Mouse (Mus musculus) kidney, postnatal 0 days (tissue): ENCODE data around the gene 4930402H24Rik. TPM values are rescaled to one million over a fixed set of nuclear protein-coding genes. Genes with fewer than 3 reads are reported as not detected.

Experiments
- ATAC-seq: fragments of 200-750 bp; cut with Nextera tagmentation; replicated peaks from 2 replicates; pipeline ENCODE4 v1.8.0; 2017; ENCODE audit warnings: low read depth, moderate number of reproducible peaks, moderate TSS enrichment, moderate library complexity; ENCODE audit not compliant: low FRiP score
- DNase-seq: peaks from one replicate; pipeline ENCODE4 v3.0.0-alpha.2; 2016; ENCODE audit warnings: low spot score
- H3K27ac ChIP-seq: fragments of 300-500 bp; sonication (generic); 2 replicates; pipeline ENCODE4 v1.5.1; 2014; ENCODE audit warnings: mild to moderate bottlenecking
- H3K27me3 ChIP-seq: fragments of 300-500 bp; sonication (generic); 2 replicates; pipeline ENCODE4 v1.6.1; 2014; ENCODE audit warnings: low read length, mixed read lengths; ENCODE audit not compliant: insufficient read depth
- H3K36me3 ChIP-seq: fragments of 300-500 bp; sonication (generic); 2 replicates; pipeline ENCODE4 v1.6.1; 2014; ENCODE audit warnings: low read length, mixed read lengths; ENCODE audit not compliant: insufficient read depth
- H3K4me1 ChIP-seq: fragments of 300-500 bp; sonication (generic); replicated peaks from 2 replicates; pipeline ENCODE4 v1.6.1; 2014; ENCODE audit warnings: antibody characterized with exemption, low read length, mixed read lengths; ENCODE audit not compliant: insufficient read depth
- H3K4me2 ChIP-seq: fragments of 300-500 bp; sonication (generic); 2 replicates; pipeline ENCODE4 v1.6.1; 2014; ENCODE audit warnings: mild to moderate bottlenecking, low read length, moderate library complexity, mixed read lengths
- H3K4me3 ChIP-seq: fragments of 300-500 bp; sonication (generic); replicated peaks from 2 replicates; pipeline ENCODE4 v1.5.1; 2014; ENCODE audit warnings: low read depth, low read length
- H3K9ac ChIP-seq: fragments of 300-500 bp; sonication (generic); 2 replicates; pipeline ENCODE4 v1.6.1; 2014; ENCODE audit warnings: low read depth, low read length
- H3K9me3 ChIP-seq: fragments of 300-500 bp; sonication (generic); replicated peaks from 2 replicates; pipeline ENCODE4 v1.6.1; 2016; ENCODE audit warnings: low read length, inconsistent platforms, mixed read lengths
- CTCF ChIP-seq: IDR thresholded peaks from 2 replicates; pipeline ENCODE4 v1.5.1; 2016; ENCODE audit warnings: antibody characterized with exemption, low read depth, mild to moderate bottlenecking, moderate library complexity
- WGBS: fragments of 180-500 bp; shearing (Covaris S2); extraction: QIAGEN DNeasy Blood & Tissue Kit; methylation state at CpG from one replicate; pipeline ENCODE4 v1.1.7; 2014; 5-methylcytosine and 5-hydroxymethylcytosine counted together
- polyA plus RNA-seq: library from polyadenylated mRNA; unstranded; fragments of >200 nt; fragmentation: Nextera tagmentation; extraction: Ambion mirVana; gene quantifications from 2 replicates; pipeline ENCODE4 v1.2.1, GENCODE M21; 2015

4930402H24Rik gene
- polyA plus RNA-seq, result 19.2 and 23.2 TPM in 2 replicates

GRCm38 (mm10) chr2:130905751-130906583, at the start of gene 4930402H24Rik, which contains the start of gene Atrn:
TSS of gene 4930402H24Rik (minus strand) at chr2:130906406.
TSS of gene Atrn (plus strand) at chr2:130906495.
- no peaks in the 10 kb centered on the region for H3K9me3 ChIP-seq
- no peak for TF ChIP-seq CTCF
- peak within 1 kb of the TSS; percentile 91 for H3K4me2 ChIP-seq
- ATAC-seq (peak; percentile 99), DNase-seq (peak; percentile 94)
- H3K27me3 ChIP-seq, result no peaks in the 10 kb centered on the region
- peak within 1 kb of the TSS; percentile 88 for H3K9ac ChIP-seq
- WGBS, result 4% methylated on average over 50 of the region's 50 CpGs
- peaks cover 7% of the 10 kb centered on the region; the same call in 1 of the 2 replicates for H3K4me1 ChIP-seq
- H3K4me3 ChIP-seq, result peak within 1 kb of the TSS; percentile 93
- H3K27ac ChIP-seq, result peak within 1 kb of the TSS; percentile 87
- 0 out of 2 replicates have a peak, but pooled peaks cover 2% of the 10 kb centered on the region for H3K36me3 ChIP-seq

GRCm38 (mm10) chr2:130950548-130950947, 44.3 kb upstream of the 4930402H24Rik start:
- WGBS, result 0% methylated on average over 1 of the region's 1 CpGs
- ATAC-seq (no peak), DNase-seq (peak; percentile 88)
- peak; percentile 95 for TF ChIP-seq CTCF
- H3K27ac ChIP-seq, result no peak overlapping the region
- peaks cover 8% of the 10 kb centered on the region; the same call in 1 of the 2 replicates for H3K36me3 ChIP-seq
- H3K4me2 ChIP-seq, result no peak overlapping the region
- no peaks in the 10 kb centered on the region for H3K27me3 ChIP-seq
- H3K4me3 ChIP-seq, result no peak overlapping the region
- H3K9me3 ChIP-seq, result no peaks in the 10 kb centered on the region
- H3K9ac ChIP-seq, result no peak overlapping the region
- no peaks in the 10 kb centered on the region for H3K4me1 ChIP-seq

GRCm38 (mm10) chr2:130949781-130950180, 43.6 kb upstream of the 4930402H24Rik start:
- WGBS, result 80% methylated on average over 2 of the region's 2 CpGs
- H3K36me3 ChIP-seq, result peaks cover 8% of the 10 kb centered on the region; the same call in 1 of the 2 replicates
- TF ChIP-seq CTCF, result no peak
- no peak overlapping the region for H3K4me3 ChIP-seq
- no peaks in the 10 kb centered on the region for H3K27me3 ChIP-seq
- ATAC-seq, result no peak
- H3K9me3 ChIP-seq, result no peaks in the 10 kb centered on the region
- H3K27ac ChIP-seq, result no peak overlapping the region
- H3K9ac ChIP-seq, result no peak overlapping the region
- H3K4me1 ChIP-seq, result no peaks in the 10 kb centered on the region
- H3K4me2 ChIP-seq, result no peak overlapping the region
- no peak for DNase-seq

- H3K27me3 ChIP-seq, result no peaks in the 10 kb centered on the region
- ATAC-seq, result no peak
- DNase-seq, result no peak
- H3K9me3 ChIP-seq, result no peaks in the 10 kb centered on the region
- no peak overlapping the region for H3K9ac ChIP-seq
- H3K36me3 ChIP-seq, result no peaks in the 10 kb centered on the region
- H3K4me2 ChIP-seq, result no peak overlapping the region
- no peaks in the 10 kb centered on the region for H3K4me1 ChIP-seq
- no peak overlapping the region for H3K27ac ChIP-seq
- no peak for TF ChIP-seq CTCF
- WGBS, result 87% methylated on average over 12 of the region's 12 CpGs
- no peak overlapping the region for H3K4me3 ChIP-seq
These were observed 26.7 kb upstream of the 4930402H24Rik start for GRCm38 (mm10) chr2:130932865-130933264.

- WGBS, result 89% methylated on average over 5 of the region's 5 CpGs
- Histone ChIP-seq H3K4me3 (no peak overlapping the region), H3K27me3 (no peaks in the 10 kb centered on the region), H3K4me1 (no peaks in the 10 kb centered on the region), H3K36me3 (no peaks in the 10 kb centered on the region), H3K9me3 (no peaks in the 10 kb centered on the region), H3K27ac (no peak overlapping the region), H3K4me2 (no peak overlapping the region), H3K9ac (no peak overlapping the region)
- DNase-seq, result no peak
- no peak for ATAC-seq
- TF ChIP-seq CTCF, result no peak
These were observed 23.8 kb upstream of the 4930402H24Rik start for GRCm38 (mm10) chr2:130929994-130930393.

GRCm38 (mm10) chr2:130928530-130928929, 22.3 kb upstream of the 4930402H24Rik start:
- DNase-seq (no peak), ATAC-seq (no peak)
- Histone ChIP-seq H3K27ac (no peak overlapping the region), H3K4me2 (no peak overlapping the region), H3K9me3 (no peaks in the 10 kb centered on the region), H3K4me1 (no peaks in the 10 kb centered on the region), H3K36me3 (no peaks in the 10 kb centered on the region), H3K4me3 (no peak overlapping the region), H3K9ac (no peak overlapping the region), H3K27me3 (no peaks in the 10 kb centered on the region)
- TF ChIP-seq CTCF, result no peak
